Mouse (Mus musculus): ENCODE measurements around the gene Xlr3b. TPM values are rescaled to one million over a fixed set of nuclear protein-coding genes. Genes with fewer than 3 reads are reported as not detected.
"Not testable (repeated sequence)": the region's sequence is repeated elsewhere in the genome, so short reads cannot be mapped to it uniquely, and the experiment has no call there.

Gene Xlr3b
- polyA plus RNA-seq (2011; ENCODE audit: insufficient read depth, insufficient read length, low read depth, missing spikeins), result 0.21 TPM in 1 of 2 replicates, not detected in the other

DNA sequence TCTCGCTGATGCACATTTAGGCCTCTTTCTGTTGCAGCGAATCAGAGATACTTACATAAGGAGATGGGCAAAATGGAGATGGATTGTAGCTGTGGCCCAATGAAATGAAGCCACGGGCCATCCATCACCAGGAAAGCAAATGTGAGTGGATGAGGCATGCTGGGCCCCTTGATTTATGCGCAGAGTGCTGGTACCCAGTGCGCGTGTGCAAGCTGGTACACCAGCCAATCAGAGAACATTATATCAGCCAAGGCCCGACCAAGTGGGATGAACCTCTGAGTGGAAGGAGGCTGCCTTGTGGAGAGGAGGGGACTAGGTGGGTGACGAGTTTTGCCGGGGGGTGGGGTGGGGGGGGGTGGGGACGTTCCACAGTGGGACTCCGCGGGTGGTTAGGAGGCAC lies at the start of gene Xlr3b:
Gene Xlr3b (plus strand): TSS at position 274 of the 400 bp plus-strand sequence.
- H3K4me3 ChIP-seq (ENCODE audit: low read depth, low read length); H3K9ac ChIP-seq (ENCODE audit: low read depth, poor library complexity, severe bottlenecking); H3K4me1 ChIP-seq (ENCODE audit: control insufficient read depth, insufficient read depth, low read length); H3K27ac ChIP-seq (ENCODE audit: insufficient read depth, low read length); H3K36me3 ChIP-seq (ENCODE audit: control insufficient read depth, insufficient read depth, low read length, poor library complexity, severe bottlenecking); H3K9me3 ChIP-seq (replicated peaks; ENCODE audit: control insufficient read depth, insufficient read depth, low read length, poor library complexity, severe bottlenecking); H3K27me3 ChIP-seq (ENCODE audit: control insufficient read depth, insufficient read depth, low read length, poor library complexity, severe bottlenecking): not testable (repeated sequence)

DNA sequence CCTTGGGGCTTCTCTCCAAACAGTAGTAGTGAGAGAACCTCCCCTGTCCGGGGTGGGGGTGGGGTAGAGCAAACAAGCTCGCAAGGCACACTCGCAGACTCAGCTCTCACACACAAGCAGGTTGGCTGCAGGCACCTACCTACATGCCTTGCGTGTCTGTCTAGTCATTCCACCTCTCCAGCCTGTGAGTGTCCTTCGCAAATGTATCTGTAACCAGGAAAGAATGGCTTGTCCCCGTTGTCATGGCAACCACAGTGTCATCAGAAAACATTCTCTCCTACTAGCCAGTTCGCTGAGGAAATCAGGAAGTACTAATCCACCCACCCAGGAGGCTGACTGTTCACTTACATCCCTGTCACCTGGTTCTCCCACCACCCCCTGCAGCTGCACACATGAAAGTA lies 48.8 kb upstream of the Xlr3b start:
- H3K4me1 ChIP-seq (ENCODE audit: control insufficient read depth, insufficient read depth, low read length); H3K36me3 ChIP-seq (ENCODE audit: control insufficient read depth, insufficient read depth, low read length, poor library complexity, severe bottlenecking); H3K9me3 ChIP-seq (replicated peaks; ENCODE audit: control insufficient read depth, insufficient read depth, low read length, poor library complexity, severe bottlenecking); H3K9ac ChIP-seq (ENCODE audit: low read depth, poor library complexity, severe bottlenecking); H3K27ac ChIP-seq (ENCODE audit: insufficient read depth, low read length); H3K4me3 ChIP-seq (ENCODE audit: low read depth, low read length); H3K27me3 ChIP-seq (ENCODE audit: control insufficient read depth, insufficient read depth, low read length, poor library complexity, severe bottlenecking): not testable (repeated sequence)

DNA sequence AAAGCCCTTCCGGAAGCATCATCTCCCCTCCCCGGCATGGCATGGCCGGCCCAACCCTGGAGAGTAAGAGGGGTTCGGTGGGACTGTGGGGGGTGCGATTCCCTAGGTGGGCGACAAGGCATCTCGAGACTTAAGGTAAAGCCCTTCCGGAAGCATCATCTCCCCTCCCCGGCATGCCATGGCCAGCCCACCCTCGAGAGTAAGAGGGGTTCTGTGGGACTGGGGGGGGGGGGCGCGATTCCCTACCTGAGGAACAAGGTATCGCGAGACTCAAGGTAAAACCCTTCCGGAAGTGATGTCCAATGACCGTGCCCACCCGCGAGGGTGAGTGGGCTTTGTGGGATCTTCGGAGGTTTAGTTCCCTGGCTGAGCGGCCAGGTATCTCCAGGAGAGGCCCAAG lies 43.5 kb upstream of the Xlr3b start, which contains the start of gene Xlr5b:
Gene Xlr5b (plus strand): TSS at position 301 of the 400 bp plus-strand sequence.
- H3K9ac ChIP-seq (ENCODE audit: low read depth, poor library complexity, severe bottlenecking); H3K27me3 ChIP-seq (ENCODE audit: control insufficient read depth, insufficient read depth, low read length, poor library complexity, severe bottlenecking); H3K36me3 ChIP-seq (ENCODE audit: control insufficient read depth, insufficient read depth, low read length, poor library complexity, severe bottlenecking); H3K4me1 ChIP-seq (ENCODE audit: control insufficient read depth, insufficient read depth, low read length); H3K4me3 ChIP-seq (ENCODE audit: low read depth, low read length); H3K9me3 ChIP-seq (replicated peaks; ENCODE audit: control insufficient read depth, insufficient read depth, low read length, poor library complexity, severe bottlenecking); H3K27ac ChIP-seq (ENCODE audit: insufficient read depth, low read length): not testable (repeated sequence)

DNA sequence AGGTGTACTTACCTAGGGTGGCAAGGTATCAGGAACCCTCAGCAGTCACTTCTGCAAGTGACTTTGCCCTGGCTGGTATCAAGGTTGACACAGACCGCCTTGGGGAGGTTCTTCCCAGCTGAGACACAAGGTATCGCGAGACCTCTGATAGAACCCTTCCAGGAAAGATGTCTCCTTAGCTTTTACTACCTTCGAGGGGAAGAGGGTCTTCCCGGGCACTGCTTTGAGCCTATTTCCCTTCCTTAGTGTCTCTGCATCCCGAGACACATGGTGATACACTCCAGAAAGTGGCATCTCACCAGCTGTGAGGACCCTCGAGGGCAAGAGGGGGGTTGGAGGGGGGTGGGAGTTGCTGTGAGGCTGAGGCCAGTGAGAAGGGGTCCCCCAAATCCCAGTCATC lies 42.7 kb upstream of the Xlr3b start, which contains the start of gene DXBay18:
Gene DXBay18 (minus strand): TSS at position 101 of the 400 bp plus-strand sequence.
- not testable (repeated sequence) for H3K36me3 ChIP-seq (ENCODE audit: control insufficient read depth, insufficient read depth, low read length, poor library complexity, severe bottlenecking); H3K4me1 ChIP-seq (ENCODE audit: control insufficient read depth, insufficient read depth, low read length); H3K9me3 ChIP-seq (replicated peaks; ENCODE audit: control insufficient read depth, insufficient read depth, low read length, poor library complexity, severe bottlenecking); H3K4me3 ChIP-seq (ENCODE audit: low read depth, low read length); H3K27ac ChIP-seq (ENCODE audit: insufficient read depth, low read length); H3K9ac ChIP-seq (ENCODE audit: low read depth, poor library complexity, severe bottlenecking); H3K27me3 ChIP-seq (ENCODE audit: control insufficient read depth, insufficient read depth, low read length, poor library complexity, severe bottlenecking)

DNA sequence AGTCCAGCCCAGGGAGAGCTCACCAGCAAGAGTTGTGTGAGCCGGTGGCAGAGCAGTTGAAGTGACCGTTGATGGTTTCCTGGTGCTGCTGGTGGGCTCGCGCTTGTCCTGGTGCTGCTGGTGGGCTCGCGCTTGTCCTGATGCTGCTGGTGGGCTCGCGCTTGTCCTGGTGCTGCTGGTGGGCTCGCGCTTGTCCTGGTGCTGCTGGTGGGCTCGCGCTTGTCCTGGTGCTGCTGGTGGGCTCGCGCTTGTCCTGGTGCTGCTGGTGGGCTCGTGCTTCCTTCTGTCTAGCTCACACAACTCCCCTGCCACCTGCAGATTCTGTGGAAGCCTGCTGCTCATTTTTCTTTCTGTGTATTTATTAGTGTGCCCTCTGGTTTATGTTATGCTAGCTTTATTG lies 15.1 kb upstream of the Xlr3b start, which contains the start of gene Spin2d:
Gene Spin2d (minus strand): TSS at position 101 of the 400 bp plus-strand sequence.
- not testable (repeated sequence) for H3K9me3 ChIP-seq (replicated peaks; ENCODE audit: control insufficient read depth, insufficient read depth, low read length, poor library complexity, severe bottlenecking); H3K4me1 ChIP-seq (ENCODE audit: control insufficient read depth, insufficient read depth, low read length); H3K27ac ChIP-seq (ENCODE audit: insufficient read depth, low read length); H3K9ac ChIP-seq (ENCODE audit: low read depth, poor library complexity, severe bottlenecking); H3K4me3 ChIP-seq (ENCODE audit: low read depth, low read length); H3K36me3 ChIP-seq (ENCODE audit: control insufficient read depth, insufficient read depth, low read length, poor library complexity, severe bottlenecking); H3K27me3 ChIP-seq (ENCODE audit: control insufficient read depth, insufficient read depth, low read length, poor library complexity, severe bottlenecking)

DNA sequence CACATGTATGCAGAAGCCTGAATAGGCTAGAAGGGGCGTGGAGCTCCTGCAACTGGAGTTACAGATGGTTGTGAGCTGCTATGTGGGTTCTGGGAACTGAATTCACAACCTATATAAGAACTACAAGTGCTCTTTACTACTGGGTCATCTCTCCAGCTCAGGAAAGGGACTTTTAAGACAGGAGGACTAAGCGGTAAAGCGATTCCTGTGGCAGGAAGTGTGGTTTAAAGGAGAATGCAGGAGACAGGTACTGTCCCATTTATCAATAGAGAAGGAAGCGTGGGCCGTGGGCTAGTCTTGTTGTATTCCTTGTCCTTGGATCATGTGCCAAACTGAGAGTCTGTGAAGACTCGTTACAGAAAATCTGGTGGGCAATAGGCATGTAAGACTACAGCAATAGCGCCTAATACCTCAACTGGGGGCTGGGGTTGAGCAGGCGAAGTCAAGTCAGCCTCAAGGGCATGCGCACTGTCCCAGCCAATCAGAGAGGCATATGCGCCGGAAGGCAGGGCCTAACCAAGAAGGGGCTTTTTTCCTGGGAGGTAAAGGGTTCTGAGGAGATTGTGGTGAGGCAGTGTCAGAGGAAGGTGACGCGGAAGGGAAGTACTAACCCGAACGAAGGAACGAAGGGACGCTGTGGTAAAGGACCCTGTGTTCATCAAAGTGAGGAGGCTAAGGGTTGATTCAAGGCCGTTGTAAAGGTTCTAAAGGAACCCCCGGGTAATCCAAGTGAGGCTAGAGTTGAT lies 22.0 kb downstream of the Xlr3b start, which contains the start of gene Xlr4b:
Gene Xlr4b (plus strand): TSS at position 515 of the 746 bp plus-strand sequence.
- H3K27ac ChIP-seq (ENCODE audit: insufficient read depth, low read length); H3K9ac ChIP-seq (ENCODE audit: low read depth, poor library complexity, severe bottlenecking); H3K27me3 ChIP-seq (ENCODE audit: control insufficient read depth, insufficient read depth, low read length, poor library complexity, severe bottlenecking); H3K36me3 ChIP-seq (ENCODE audit: control insufficient read depth, insufficient read depth, low read length, poor library complexity, severe bottlenecking); H3K9me3 ChIP-seq (replicated peaks; ENCODE audit: control insufficient read depth, insufficient read depth, low read length, poor library complexity, severe bottlenecking); H3K4me1 ChIP-seq (ENCODE audit: control insufficient read depth, insufficient read depth, low read length); H3K4me3 ChIP-seq (ENCODE audit: low read depth, low read length): not testable (repeated sequence)

DNA sequence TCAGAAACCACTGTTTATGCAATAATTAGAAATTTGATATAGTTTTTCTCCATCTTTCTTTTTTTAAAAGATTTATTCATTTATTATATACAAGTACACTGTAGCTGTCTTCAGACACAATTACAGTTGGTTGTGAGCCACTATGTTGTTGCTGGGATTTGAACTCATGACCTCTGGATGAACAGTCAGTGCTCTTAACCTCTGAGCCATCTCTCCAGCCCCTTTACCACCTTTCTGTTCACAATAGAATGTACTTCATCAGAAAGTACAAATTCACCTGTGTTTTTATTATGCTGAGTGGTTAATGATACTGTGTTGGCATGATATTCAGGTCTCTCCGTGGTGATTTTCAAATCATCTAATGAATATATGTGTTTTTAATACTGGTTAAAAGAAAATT lies 33.4 kb downstream of the Xlr3b start:
- Histone ChIP-seq H3K27me3 (ENCODE audit: control insufficient read depth, insufficient read depth, low read length, poor library complexity, severe bottlenecking) (no peaks in the 10 kb centered on the region), H3K27ac (ENCODE audit: insufficient read depth, low read length) (no peak overlapping the region), H3K9ac (ENCODE audit: low read depth, poor library complexity, severe bottlenecking) (no peak overlapping the region), H3K36me3 (ENCODE audit: control insufficient read depth, insufficient read depth, low read length, poor library complexity, severe bottlenecking) (no peaks in the 10 kb centered on the region), H3K9me3 (replicated peaks; ENCODE audit: control insufficient read depth, insufficient read depth, low read length, poor library complexity, severe bottlenecking) (no peaks in the 10 kb centered on the region), H3K4me1 (ENCODE audit: control insufficient read depth, insufficient read depth, low read length) (no peaks in the 10 kb centered on the region), H3K4me3 (ENCODE audit: low read depth, low read length) (no peak overlapping the region)
- TF ChIP-seq EP300 (IDR thresholded peaks at IDR 0.05; ENCODE audit: insufficient read depth, low read depth, low read length), result no peak
- no peak for TF ChIP-seq POLR2A (IDR thresholded peaks at IDR 0.05; ENCODE audit: insufficient read depth, low read length)
- TF ChIP-seq CTCF (IDR thresholded peaks at IDR 0.05; ENCODE audit: low read depth, low read length), result no peak

Data from ES-Bruce4 (cell line).